Mouse (Mus musculus) bone marrow macrophage, adult 2 months (primary cell): ENCODE results near the gene Arhgef7.

Experiments
- CTCF ChIP-seq: IDR thresholded peaks from 2 replicates; pipeline ENCODE4 v1.5.1; 2012; ENCODE audit warnings: low read depth, mild to moderate bottlenecking, low read length, moderate library complexity
- POLR2A ChIP-seq: IDR thresholded peaks from 2 replicates; pipeline ENCODE4 v1.6.1; 2012; ENCODE audit warnings: mild to moderate bottlenecking, low read depth, low read length, borderline replicate concordance

GRCm38 (mm10) chr8:11830214-11831046 is 102.9 kb downstream of the Arhgef7 start:
- TF ChIP-seq POLR2A (no peak), CTCF (no peak)
